Mouse (Mus musculus) embryonic facial prominence, embryonic 14.5 days (tissue): ENCODE data around the gene Trex2. TPM values are rescaled to one million over a fixed set of nuclear protein-coding genes. Genes with fewer than 3 reads are reported as not detected.
A peak's percentile ranks its signal among the peaks of the same experiment; 100 is the strongest.
"Not testable (repeated sequence)": the region's sequence is repeated elsewhere in the genome, so short reads cannot be mapped to it uniquely, and the experiment has no call there.

ENCODE experiments used
- ATAC-seq: fragments of 200-750 bp; cut with Nextera tagmentation; 2 replicates; pipeline ENCODE4 v1.8.0; 2017; ENCODE audit warnings: low read depth, moderate number of reproducible peaks, moderate TSS enrichment
- DNase-seq: peaks from one replicate; pipeline ENCODE4 v3.0.0-alpha.2; 2015; ENCODE audit warnings: low spot score
- H3K27ac ChIP-seq: fragments of 300-500 bp; sonication (generic); replicated peaks from 2 replicates; pipeline ENCODE4 v1.5.1; 2014; ENCODE audit warnings: low read depth, mild to moderate bottlenecking, low read length, moderate library complexity
- H3K27me3 ChIP-seq: fragments of 300-500 bp; sonication (generic); replicated peaks from 2 replicates; pipeline ENCODE4 v1.6.1; 2014; ENCODE audit warnings: low read length; ENCODE audit not compliant: control insufficient read depth, insufficient read depth
- H3K36me3 ChIP-seq: fragments of 300-500 bp; sonication (generic); 2 replicates; pipeline ENCODE4 v1.6.1; 2014; ENCODE audit warnings: low read length, mixed read lengths; ENCODE audit not compliant: control insufficient read depth, insufficient read depth
- H3K4me1 ChIP-seq: fragments of 300-500 bp; sonication (generic); 2 replicates; pipeline ENCODE4 v1.6.1; 2014; ENCODE audit warnings: antibody characterized with exemption, low read length; ENCODE audit not compliant: control insufficient read depth, insufficient read depth
- H3K4me2 ChIP-seq: fragments of 300-500 bp; sonication (generic); 2 replicates; pipeline ENCODE4 v1.6.1; 2014; ENCODE audit warnings: low read depth, mild to moderate bottlenecking, low read length, moderate library complexity, mixed read lengths
- H3K4me3 ChIP-seq: fragments of 300-500 bp; sonication (generic); 2 replicates; pipeline ENCODE4 v1.5.1; 2014; ENCODE audit warnings: low read depth, mild to moderate bottlenecking, low read length
- H3K9ac ChIP-seq: fragments of 300-500 bp; sonication (generic); 2 replicates; pipeline ENCODE4 v1.6.1; 2014; ENCODE audit warnings: low read depth, mild to moderate bottlenecking, low read length, moderate library complexity, mixed read lengths
- H3K9me3 ChIP-seq: fragments of 300-500 bp; sonication (generic); 2 replicates; pipeline ENCODE4 v1.6.1; 2016; ENCODE audit warnings: low read length; ENCODE audit not compliant: control insufficient read depth
- WGBS: fragments of 180-500 bp; shearing (Covaris S2); extraction: QIAGEN DNeasy Blood & Tissue Kit; methylation state at CpG from one replicate; pipeline ENCODE4 v1.1.7; 2014; 5-methylcytosine and 5-hydroxymethylcytosine counted together
- polyA plus RNA-seq: library from polyadenylated mRNA; unstranded; fragments of >200 nt; fragmentation: Nextera tagmentation; extraction: Ambion mirVana; gene quantifications from 2 replicates; pipeline ENCODE4 v1.2.1, GENCODE M21; 2014

The Trex2 gene
- polyA plus RNA-seq, 1 experiment from 2014 or later, result 2.9 TPM

- no peak overlapping the region for H3K9ac ChIP-seq
- H3K27ac ChIP-seq, result no peak overlapping the region
- no peak overlapping the region for H3K4me2 ChIP-seq
- ATAC-seq, result no peak
- no peak for DNase-seq
- H3K4me1 ChIP-seq, result no peaks in the 10 kb centered on the region
- H3K9me3 ChIP-seq, result no peaks in the 10 kb centered on the region
- 89% methylated on average over 20 of the region's 20 CpGs for WGBS
- H3K27me3 ChIP-seq, result no peaks in the 10 kb centered on the region
- no peak overlapping the region for H3K4me3 ChIP-seq
- no peaks in the 10 kb centered on the region for H3K36me3 ChIP-seq
These were observed 34.2 kb downstream of the Trex2 start for GRCm38 (mm10) chrX:73400951-73401350.

GRCm38 (mm10) chrX:73398636-73399035 lies 36.5 kb downstream of the Trex2 start, which contains the start of gene Gm18336:
TSS of gene Gm18336 (minus strand) at chrX:73398736.
- not testable (repeated sequence) for H3K9me3 ChIP-seq, H3K4me1 ChIP-seq, H3K9ac ChIP-seq, H3K36me3 ChIP-seq, H3K27ac ChIP-seq, ATAC-seq, H3K4me3 ChIP-seq, DNase-seq, H3K4me2 ChIP-seq, H3K27me3 ChIP-seq
- WGBS, result 33% methylated on average over 1 of the region's 2 CpGs

- Histone ChIP-seq H3K4me3 (no peak overlapping the region), H3K4me2 (no peak overlapping the region), H3K9ac (no peak overlapping the region), H3K27ac (no peak overlapping the region), H3K36me3 (no peaks in the 10 kb centered on the region), H3K4me1 (no peaks in the 10 kb centered on the region), H3K9me3 (no peaks in the 10 kb centered on the region), H3K27me3 (no peaks in the 10 kb centered on the region; the same call in 1 of the 2 replicates)
- ATAC-seq (no peak), DNase-seq (no peak)
- WGBS, result 75% methylated on average over 1 of the region's 1 CpGs
These were observed 38.7 kb downstream of the Trex2 start for GRCm38 (mm10) chrX:73396446-73396845.

- WGBS, result 79% methylated on average over 4 of the region's 4 CpGs
- Histone ChIP-seq H3K27me3 (no peaks in the 10 kb centered on the region; the same call in 1 of the 2 replicates), H3K9ac (no peak overlapping the region), H3K27ac (no peak overlapping the region), H3K4me3 (no peak overlapping the region), H3K4me1 (no peaks in the 10 kb centered on the region), H3K36me3 (no peaks in the 10 kb centered on the region), H3K4me2 (no peak overlapping the region), H3K9me3 (no peaks in the 10 kb centered on the region)
- DNase-seq (no peak), ATAC-seq (no peak)
These were observed 43.7 kb downstream of the Trex2 start for GRCm38 (mm10) chrX:73391481-73391880.

- Histone ChIP-seq H3K4me1 (no peaks in the 10 kb centered on the region), H3K4me3 (no peak overlapping the region), H3K36me3 (no peaks in the 10 kb centered on the region), H3K27me3 (no peaks in the 10 kb centered on the region), H3K4me2 (no peak overlapping the region), H3K9ac (no peak overlapping the region), H3K27ac (no peak overlapping the region), H3K9me3 (no peaks in the 10 kb centered on the region)
- ATAC-seq (no peak), DNase-seq (no peak)
- WGBS, result 21% methylated on average over 1 of the region's 1 CpGs
These were observed 50.2 kb downstream of the Trex2 start for GRCm38 (mm10) chrX:73384924-73385323.

GRCm38 (mm10) chrX:73384419-73384818 lies 50.7 kb downstream of the Trex2 start:
- H3K9ac ChIP-seq, result no peak overlapping the region
- H3K27ac ChIP-seq, result no peak overlapping the region
- H3K36me3 ChIP-seq, result no peaks in the 10 kb centered on the region
- DNase-seq, result peak; percentile 1
- WGBS, result 54% methylated on average over 6 of the region's 6 CpGs
- H3K4me1 ChIP-seq, result no peaks in the 10 kb centered on the region
- H3K9me3 ChIP-seq, result no peaks in the 10 kb centered on the region
- no peak for ATAC-seq
- H3K4me3 ChIP-seq, result no peak overlapping the region
- H3K4me2 ChIP-seq, result no peak overlapping the region
- no peaks in the 10 kb centered on the region for H3K27me3 ChIP-seq

Other genes starting within 250 kb of the Trex2 start
- gene Xlr3b, start 243.1 kb downstream of the Trex2 start, polyA plus RNA-seq, result 8.8 and 23.2 TPM in 2 replicates
- gene Xlr4b, start 221.0 kb downstream of the Trex2 start, polyA plus RNA-seq, result 0.83 and 2.2 TPM in 2 replicates
- 10.6 and 11.1 TPM in 2 replicates for gene F8a, start 207.1 kb downstream of the Trex2 start, polyA plus RNA-seq
- gene Xlr4c, start 192.2 kb downstream of the Trex2 start, polyA plus RNA-seq, result 0.13 and 0.24 TPM in 2 replicates
- gene Xlr3c, start 170.0 kb downstream of the Trex2 start, polyA plus RNA-seq, result 0.21 and 0.46 TPM in 2 replicates
- 0.11 TPM in 1 of 2 replicates, not detected in the other for gene Xlr5a, start 142.4 kb downstream of the Trex2 start, polyA plus RNA-seq
- gene Xlr5c, start 142.4 kb downstream of the Trex2 start, polyA plus RNA-seq, result not detected in 2 replicates
- not detected in 2 replicates for gene Gm45015, start 98.5 kb downstream of the Trex2 start, polyA plus RNA-seq
- 27.1 and 28.1 TPM in 2 replicates for gene Zfp275, start 92.7 kb downstream of the Trex2 start, polyA plus RNA-seq
- not detected in 2 replicates for gene Gm18336, start 36.6 kb downstream of the Trex2 start, polyA plus RNA-seq
- gene Zfp92, start 24.2 kb downstream of the Trex2 start, polyA plus RNA-seq, result 0.11 and 0.21 TPM in 2 replicates
- gene Haus7, start 23.7 kb upstream of the Trex2 start, polyA plus RNA-seq, result 48.2 and 52.5 TPM in 2 replicates
- 263 and 311 TPM in 2 replicates for gene Bgn, start 48.3 kb upstream of the Trex2 start, polyA plus RNA-seq
- gene Atp2b3, start 67.7 kb upstream of the Trex2 start, polyA plus RNA-seq, result 0.80 and 1.3 TPM in 2 replicates
- 1.6 and 2.2 TPM in 2 replicates for gene Dusp9, start 204.1 kb upstream of the Trex2 start, polyA plus RNA-seq
- gene Pnck, start 224.8 kb upstream of the Trex2 start, polyA plus RNA-seq, result 16.6 and 19.9 TPM in 2 replicates
- 8.8 and 10.1 TPM in 2 replicates for gene Slc6a8, start 237.8 kb upstream of the Trex2 start, polyA plus RNA-seq